In the genomic region with DNA sequence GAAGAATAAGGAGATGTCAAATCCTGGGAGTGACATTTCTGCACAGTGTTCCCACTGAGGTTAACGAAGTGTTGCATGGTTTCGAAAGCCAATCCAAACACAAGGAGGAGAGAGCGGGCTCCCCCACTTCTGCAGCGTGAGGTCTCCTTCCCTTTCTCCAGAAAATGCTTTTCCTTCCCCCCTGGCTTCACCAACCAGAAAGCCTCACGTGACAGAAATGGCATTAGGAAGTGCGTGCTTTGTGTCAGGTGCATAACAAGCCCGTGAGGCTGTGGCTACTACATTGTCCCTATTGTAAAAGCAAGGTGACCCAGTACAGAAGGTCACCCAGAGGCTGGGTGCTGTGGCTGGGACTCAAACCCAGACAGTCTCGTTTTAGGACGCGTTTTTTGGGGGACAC, we compare ENCODE assay signal across 17 mouse cellular contexts.
"Had no signal": no experiment of that assay in that cellular context is flagged by ENCODE, and none has a peak within 500 bp of the region (broad histone marks: within the 10 kb centered on the region; RNA-seq: fewer than 3 reads in every experiment).

No protein-coding gene starts in this region.

- H3K4me1 ChIP-seq: lung, embryonic 15.5 days; megakaryocyte, embryonic 14.5 days; stomach, embryonic 15.5 days had no signal

- ATAC-seq: liver, postnatal 0 days; lung, postnatal 0 days had no signal

- H3K9ac ChIP-seq: liver, postnatal 0 days; lung, embryonic 15.5 days; midbrain, embryonic 12.5 days; neural tube, embryonic 12.5 days; stomach, embryonic 15.5 days had no signal

- DNase-seq: liver, postnatal 0 days; lung, adult 2 months; lung, postnatal 14 days; lung, postnatal 36 days; midbrain, embryonic 14.5 days; right cerebral cortex, postnatal 14 days; thymus, adult 2 months; thymus, postnatal 25 days; thymus, postnatal 4 days had no signal

- H3K36me3 ChIP-seq: lung, embryonic 15.5 days; midbrain, embryonic 12.5 days; neural tube, embryonic 12.5 days; stomach, embryonic 15.5 days had no signal

- H3K9me3 ChIP-seq: lung, embryonic 15.5 days; midbrain, embryonic 12.5 days; neural tube, embryonic 12.5 days; stomach, embryonic 15.5 days had no signal

- H3K27me3 ChIP-seq: lung, embryonic 15.5 days; megakaryocyte, embryonic 14.5 days; neural tube, embryonic 12.5 days; stomach, embryonic 15.5 days had no signal

- H3K4me2 ChIP-seq: lung, embryonic 15.5 days; midbrain, embryonic 12.5 days; neural tube, embryonic 12.5 days; stomach, embryonic 15.5 days had no signal

- H3K27ac ChIP-seq: lung, embryonic 15.5 days; macrophage; midbrain, embryonic 12.5 days; neural tube, embryonic 12.5 days; stomach, embryonic 15.5 days; stomach, postnatal 0 days had no signal

- H3K4me3 ChIP-seq: lung, embryonic 15.5 days; megakaryocyte, embryonic 14.5 days; midbrain, embryonic 12.5 days; neural tube, embryonic 12.5 days; stomach, embryonic 15.5 days had no signal
